Mouse (Mus musculus): ENCODE data around the gene Ifih1. TPM values are rescaled to one million over a fixed set of nuclear protein-coding genes. Genes with fewer than 3 reads are reported as not detected.

Ifih1 gene
- polyA plus RNA-seq, 1 experiment from 2014 or later: 3.3 TPM

- H3K4me1 ChIP-seq (replicated peaks): peaks cover 13% of the 10 kb centered on the region
- H3K9ac ChIP-seq: no peak overlapping the region
- ATAC-seq (ENCODE audit: low read depth): no peak
- H3K9me3 ChIP-seq (replicated peaks): no peaks in the 10 kb centered on the region
- H3K4me2 ChIP-seq: no peak overlapping the region
- no peaks in the 10 kb centered on the region for H3K27me3 ChIP-seq
- H3K36me3 ChIP-seq: no peaks in the 10 kb centered on the region
- no peak overlapping the region for H3K4me3 ChIP-seq (replicated peaks)
- no peak overlapping the region for H3K27ac ChIP-seq
- WGBS (ENCODE audit: insufficient replicate concordance): 69% methylated on average over 3 of the region's 3 CpGs
- no peak for DNase-seq
These were observed 54.5 kb downstream of the Ifih1 start for GRCm38 (mm10) chr2:62591555-62591954.

- H3K36me3 ChIP-seq: no peaks in the 10 kb centered on the region
- peak; percentile 79 for ATAC-seq (ENCODE audit: low read depth)
These were observed 56.7 kb downstream of the Ifih1 start for GRCm38 (mm10) chr2:62589333-62589732.

GRCm38 (mm10) chr2:62585769-62586168 is 60.3 kb downstream of the Ifih1 start:
- 40% methylated on average over 5 of the region's 5 CpGs for WGBS (ENCODE audit: insufficient replicate concordance)
- Histone ChIP-seq H3K27me3 (no peaks in the 10 kb centered on the region), H3K4me1 (replicated peaks) (peaks cover 28% of the 10 kb centered on the region), H3K9ac (no peak overlapping the region), H3K9me3 (replicated peaks) (no peaks in the 10 kb centered on the region), H3K27ac (no peak overlapping the region), H3K36me3 (no peaks in the 10 kb centered on the region), H3K4me3 (replicated peaks) (no peak overlapping the region), H3K4me2 (no peak overlapping the region)
- DNase-seq: no peak
- ATAC-seq (ENCODE audit: low read depth): no peak

More at GRCm38 (mm10) chr2:62589333-62589732, 56.7 kb downstream of the Ifih1 start:
- Histone ChIP-seq H3K27me3 (no peaks in the 10 kb centered on the region), H3K4me2 (no peak overlapping the region), H3K9ac (peak overlapping the region; percentile 36; the same call in 1 of the 2 replicates), H3K27ac (peak overlapping the region; percentile 62), H3K4me1 (replicated peaks) (peaks cover 28% of the 10 kb centered on the region), H3K4me3 (replicated peaks) (no peak overlapping the region), H3K9me3 (replicated peaks) (no peaks in the 10 kb centered on the region)
- 70% methylated on average over 4 of the region's 4 CpGs for WGBS (ENCODE audit: insufficient replicate concordance)
- no peak for DNase-seq

- H3K27me3 ChIP-seq: no peaks in the 10 kb centered on the region
- ATAC-seq (ENCODE audit: low read depth): no peak
- H3K36me3 ChIP-seq: no peaks in the 10 kb centered on the region
- WGBS (ENCODE audit: insufficient replicate concordance): 19% methylated on average over 3 of the region's 3 CpGs
- no peak overlapping the region for H3K4me3 ChIP-seq (replicated peaks)
- no peaks in the 10 kb centered on the region for H3K9me3 ChIP-seq (replicated peaks)
- no peak overlapping the region for H3K9ac ChIP-seq
- H3K4me2 ChIP-seq: no peak overlapping the region
- H3K4me1 ChIP-seq (replicated peaks): no peaks in the 10 kb centered on the region
- no peak overlapping the region for H3K27ac ChIP-seq
- DNase-seq: no peak
These were observed 71.1 kb downstream of the Ifih1 start for GRCm38 (mm10) chr2:62574962-62575361.

GRCm38 (mm10) chr2:62574250-62574649 is 71.8 kb downstream of the Ifih1 start:
- Histone ChIP-seq H3K27ac (no peak overlapping the region), H3K4me2 (no peak overlapping the region)
- whole genome bisulfite sequencing (ENCODE audit: insufficient replicate concordance): 60% methylated on average over 7 of the region's 7 CpGs

GRCm38 (mm10) chr2:62573753-62574159 is 72.3 kb downstream of the Ifih1 start, which contains the start of gene Fap:
TSS of gene Fap (minus strand) at chr2:62574075.
- no peak within 1 kb of the TSS for H3K4me2 ChIP-seq
- H3K27me3 ChIP-seq: no peaks in the 10 kb centered on the region
- H3K4me3 ChIP-seq (replicated peaks): no peak within 1 kb of the TSS
- no peaks in the 10 kb centered on the region for H3K36me3 ChIP-seq
- H3K9ac ChIP-seq: no peak within 1 kb of the TSS
- WGBS (ENCODE audit: insufficient replicate concordance): 79% methylated on average over 12 of the region's 12 CpGs
- H3K9me3 ChIP-seq (replicated peaks): no peaks in the 10 kb centered on the region
- no peak within 1 kb of the TSS for H3K27ac ChIP-seq
- DNase-seq (no peak), ATAC-seq (ENCODE audit: low read depth) (no peak)
- H3K4me1 ChIP-seq (replicated peaks): no peaks in the 10 kb centered on the region

More at GRCm38 (mm10) chr2:62574250-62574649, 71.8 kb downstream of the Ifih1 start:
- Histone ChIP-seq H3K9me3 (replicated peaks) (no peaks in the 10 kb centered on the region), H3K36me3 (no peaks in the 10 kb centered on the region), H3K27me3 (no peaks in the 10 kb centered on the region), H3K4me1 (replicated peaks) (no peaks in the 10 kb centered on the region), H3K4me3 (replicated peaks) (no peak overlapping the region), H3K9ac (no peak overlapping the region)
- DNase-seq (no peak), ATAC-seq (ENCODE audit: low read depth) (no peak)

- no peaks in the 10 kb centered on the region for H3K9me3 ChIP-seq (replicated peaks)
- no peak for ATAC-seq (ENCODE audit: low read depth)
- H3K36me3 ChIP-seq: no peaks in the 10 kb centered on the region
- H3K4me1 ChIP-seq (replicated peaks): no peaks in the 10 kb centered on the region
- no peak overlapping the region for H3K4me2 ChIP-seq
- H3K27ac ChIP-seq: no peak overlapping the region
- WGBS (ENCODE audit: insufficient replicate concordance): 74% methylated on average over 10 of the region's 10 CpGs
- no peaks in the 10 kb centered on the region for H3K27me3 ChIP-seq
- H3K4me3 ChIP-seq (replicated peaks): no peak overlapping the region
- H3K9ac ChIP-seq: no peak overlapping the region
- DNase-seq: no peak
These were observed 72.8 kb downstream of the Ifih1 start for GRCm38 (mm10) chr2:62573099-62573752.

GRCm38 (mm10) chr2:62564687-62565086 is 81.4 kb downstream of the Ifih1 start:
- H3K27ac ChIP-seq: no peak overlapping the region
- H3K27me3 ChIP-seq: no peaks in the 10 kb centered on the region
- ATAC-seq (ENCODE audit: low read depth) (no peak), DNase-seq (no peak)
- no peak overlapping the region for H3K9ac ChIP-seq
- no peaks in the 10 kb centered on the region for H3K4me1 ChIP-seq (replicated peaks)
- WGBS (ENCODE audit: insufficient replicate concordance): 56% methylated on average over 1 of the region's 1 CpGs
- H3K4me2 ChIP-seq: no peak overlapping the region
- H3K36me3 ChIP-seq: no peaks in the 10 kb centered on the region
- H3K4me3 ChIP-seq (replicated peaks): no peak overlapping the region
- H3K9me3 ChIP-seq (replicated peaks): no peaks in the 10 kb centered on the region

GRCm38 (mm10) chr2:62562661-62563485 is 83.2 kb downstream of the Ifih1 start:
- WGBS (ENCODE audit: insufficient replicate concordance): 51% methylated on average over 5 of the region's 5 CpGs
- H3K27me3 ChIP-seq: no peaks in the 10 kb centered on the region
- no peak overlapping the region for H3K27ac ChIP-seq
- no peak for DNase-seq
- H3K4me2 ChIP-seq: no peak overlapping the region
- ATAC-seq (ENCODE audit: low read depth): no peak
- H3K4me3 ChIP-seq (replicated peaks): no peak overlapping the region
- no peaks in the 10 kb centered on the region for H3K9me3 ChIP-seq (replicated peaks)
- H3K9ac ChIP-seq: no peak overlapping the region
- H3K36me3 ChIP-seq: no peaks in the 10 kb centered on the region
- no peaks in the 10 kb centered on the region for H3K4me1 ChIP-seq (replicated peaks)

- no peak overlapping the region for H3K4me2 ChIP-seq
- ATAC-seq (ENCODE audit: low read depth) (no peak), DNase-seq (no peak)
- no peaks in the 10 kb centered on the region; the same call in 1 of the 2 replicates for H3K9me3 ChIP-seq (replicated peaks)
- no peaks in the 10 kb centered on the region for H3K36me3 ChIP-seq
- no peak overlapping the region for H3K4me3 ChIP-seq (replicated peaks)
- H3K27ac ChIP-seq: no peak overlapping the region
- WGBS (ENCODE audit: insufficient replicate concordance): 71% methylated on average over 2 of the region's 2 CpGs
- no peaks in the 10 kb centered on the region for H3K4me1 ChIP-seq (replicated peaks)
- H3K27me3 ChIP-seq: no peaks in the 10 kb centered on the region
- H3K9ac ChIP-seq: no peak overlapping the region
These were observed 88.6 kb downstream of the Ifih1 start for GRCm38 (mm10) chr2:62557417-62557816.

- no peaks in the 10 kb centered on the region; the same call in 1 of the 2 replicates for H3K9me3 ChIP-seq (replicated peaks)
- no peak for ATAC-seq (ENCODE audit: low read depth)
- WGBS (ENCODE audit: insufficient replicate concordance): 85% methylated on average over 9 of the region's 9 CpGs
- H3K36me3 ChIP-seq: no peaks in the 10 kb centered on the region
- H3K4me2 ChIP-seq: no peak overlapping the region
- no peaks in the 10 kb centered on the region for H3K4me1 ChIP-seq (replicated peaks)
- no peak for DNase-seq
- no peaks in the 10 kb centered on the region for H3K27me3 ChIP-seq
- no peak overlapping the region for H3K4me3 ChIP-seq (replicated peaks)
- no peak overlapping the region for H3K9ac ChIP-seq
- H3K27ac ChIP-seq: no peak overlapping the region
These were observed 89.7 kb downstream of the Ifih1 start for GRCm38 (mm10) chr2:62556349-62556748.
